Mouse (Mus musculus) forebrain, embryonic 16.5 days (tissue): ENCODE results near the gene Gcgr. TPM values are rescaled to one million over a fixed set of nuclear protein-coding genes. Genes with fewer than 3 reads are reported as not detected.
A peak's percentile ranks its signal among the peaks of the same experiment; 100 is the strongest.

ENCODE experiments used
- ATAC-seq: fragments of 200-750 bp; cut with Nextera tagmentation; 2 replicates; pipeline ENCODE4 v1.8.0; 2017; ENCODE audit warnings: mild to moderate bottlenecking, moderate library complexity
- H3K27ac ChIP-seq: fragments of 300-500 bp; sonication (generic); 2 replicates; pipeline ENCODE4 v1.5.1; 2014; ENCODE audit warnings: low read length, control low read depth
- H3K27me3 ChIP-seq: fragments of 300-500 bp; sonication (generic); replicated peaks from 2 replicates; pipeline ENCODE4 v1.6.1; 2014; ENCODE audit warnings: low read length; ENCODE audit not compliant: control insufficient read depth, insufficient read depth
- H3K36me3 ChIP-seq: fragments of 300-500 bp; sonication (generic); 2 replicates; pipeline ENCODE4 v1.6.1; 2014; ENCODE audit not compliant: control insufficient read depth, insufficient read depth
- H3K4me1 ChIP-seq: fragments of 300-500 bp; sonication (generic); replicated peaks from 2 replicates; pipeline ENCODE4 v1.6.1; 2014; ENCODE audit warnings: low read length; ENCODE audit not compliant: control insufficient read depth, insufficient read depth
- H3K4me2 ChIP-seq: fragments of 300-500 bp; sonication (generic); 2 replicates; pipeline ENCODE4 v1.6.1; 2014; ENCODE audit warnings: mild to moderate bottlenecking, low read length, control low read depth
- H3K4me3 ChIP-seq: fragments of 300-500 bp; sonication (generic); replicated peaks from 2 replicates; pipeline ENCODE4 v1.5.1; 2014; ENCODE audit warnings: mild to moderate bottlenecking, low read length, control low read depth
- H3K9ac ChIP-seq: fragments of 300-500 bp; sonication (generic); replicated peaks from 2 replicates; pipeline ENCODE4 v1.6.1; 2014; ENCODE audit warnings: low read depth, low read length, control low read depth
- H3K9me3 ChIP-seq: fragments of 300-500 bp; sonication (generic); 2 replicates; pipeline ENCODE4 v1.6.1; 2016; ENCODE audit warnings: low read length; ENCODE audit not compliant: control insufficient read depth
- WGBS: fragments of 180-500 bp; shearing (Covaris S2); extraction: QIAGEN DNeasy Blood & Tissue Kit; methylation state at CpG from one replicate; pipeline ENCODE4 v1.1.7; 2014; 5-methylcytosine and 5-hydroxymethylcytosine counted together
- polyA plus RNA-seq: library from polyadenylated mRNA; unstranded; fragments of >200 nt; fragmentation: Nextera tagmentation; extraction: Ambion mirVana; gene quantifications from 2 replicates; pipeline ENCODE4 v1.2.1, GENCODE M21; 2015

Gene Gcgr
- polyA plus RNA-seq, 1 experiment from 2014 or later: not detected

DNA sequence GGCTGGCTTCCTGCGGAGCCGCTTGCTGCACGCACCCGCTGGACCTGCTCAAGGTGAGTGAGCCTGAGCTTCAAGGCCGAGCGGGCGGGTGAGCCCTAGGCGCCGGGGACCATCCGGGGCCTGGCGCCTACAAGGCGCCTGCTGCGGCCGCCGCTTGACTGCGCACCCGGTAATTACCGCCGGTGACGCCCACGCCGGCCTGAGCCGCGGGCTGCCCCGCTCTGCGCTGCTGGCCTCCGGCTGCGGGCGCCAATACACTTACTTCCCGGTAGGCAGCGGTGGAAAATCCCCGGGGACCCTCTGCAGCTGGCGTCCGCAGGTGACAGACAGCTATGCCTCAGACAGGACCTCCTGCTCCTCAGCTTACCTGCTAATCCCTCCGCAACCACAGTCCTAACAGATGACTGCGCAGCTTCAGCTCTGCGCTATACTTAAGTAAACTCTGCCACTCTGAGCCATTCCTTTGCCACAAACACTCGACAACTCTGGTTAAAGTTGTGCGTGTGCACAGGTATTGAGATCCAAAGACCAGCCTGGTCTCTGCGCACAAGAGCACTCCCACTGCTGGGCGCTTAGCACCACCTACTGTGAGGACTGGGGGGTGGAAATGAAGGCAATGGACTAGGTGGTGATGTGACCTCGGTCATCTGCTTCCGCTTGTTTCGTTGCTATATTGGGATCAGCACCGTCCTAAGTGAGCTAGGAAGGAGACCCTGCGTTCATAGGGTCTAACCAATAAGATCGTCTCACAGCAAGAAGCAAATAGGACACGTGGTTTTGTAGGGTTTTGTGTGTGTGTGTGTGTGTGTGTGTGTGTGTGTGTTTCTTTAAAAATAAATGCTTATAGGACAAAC, 38.2 kb upstream of the Gcgr start:
- Histone ChIP-seq H3K27me3 (no peaks in the 10 kb centered on the region), H3K9me3 (no peaks in the 10 kb centered on the region), H3K4me1 (peaks cover 27% of the 10 kb centered on the region), H3K27ac (peak overlapping the region; percentile 68), H3K36me3 (peaks cover 3% of the 10 kb centered on the region; the same call in 1 of the 2 replicates), H3K4me3 (peak overlapping the region; percentile 90), H3K9ac (peak overlapping the region; percentile 77), H3K4me2 (peak overlapping the region; percentile 92)
- WGBS: under 1% methylated on average over 48 of the region's 48 CpGs
- peak; percentile 20 for ATAC-seq

DNA sequence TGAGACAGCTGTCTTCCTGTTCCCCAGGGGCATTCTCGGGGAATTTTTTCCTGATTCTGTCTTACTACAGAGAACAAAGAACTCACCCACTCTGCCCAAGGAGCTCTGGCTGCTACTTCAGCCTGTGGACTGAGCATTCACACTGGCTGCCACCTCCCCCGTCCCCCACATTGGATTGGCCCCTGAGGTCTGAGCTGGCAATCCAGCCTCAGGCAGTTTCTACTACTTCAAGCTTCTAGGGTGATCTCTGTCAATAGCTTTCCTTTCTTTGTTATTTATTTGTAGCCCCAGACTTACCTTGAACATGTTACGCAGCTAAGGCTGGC, 37.7 kb upstream of the Gcgr start:
- peak overlapping the region; percentile 45; the same call in 1 of the 2 replicates for H3K27ac ChIP-seq
- peaks cover 27% of the 10 kb centered on the region for H3K4me1 ChIP-seq
- H3K4me3 ChIP-seq: peak overlapping the region; percentile 90
- ATAC-seq: no peak
- no peaks in the 10 kb centered on the region for H3K27me3 ChIP-seq
- whole genome bisulfite sequencing: 20% methylated on average over 3 of the region's 3 CpGs
- 0 out of 2 replicates have a peak, but pooled peaks cover 2% of the 10 kb centered on the region for H3K36me3 ChIP-seq
- no peaks in the 10 kb centered on the region for H3K9me3 ChIP-seq
- peak overlapping the region; percentile 92 for H3K4me2 ChIP-seq
- peak overlapping the region; percentile 77 for H3K9ac ChIP-seq

DNA sequence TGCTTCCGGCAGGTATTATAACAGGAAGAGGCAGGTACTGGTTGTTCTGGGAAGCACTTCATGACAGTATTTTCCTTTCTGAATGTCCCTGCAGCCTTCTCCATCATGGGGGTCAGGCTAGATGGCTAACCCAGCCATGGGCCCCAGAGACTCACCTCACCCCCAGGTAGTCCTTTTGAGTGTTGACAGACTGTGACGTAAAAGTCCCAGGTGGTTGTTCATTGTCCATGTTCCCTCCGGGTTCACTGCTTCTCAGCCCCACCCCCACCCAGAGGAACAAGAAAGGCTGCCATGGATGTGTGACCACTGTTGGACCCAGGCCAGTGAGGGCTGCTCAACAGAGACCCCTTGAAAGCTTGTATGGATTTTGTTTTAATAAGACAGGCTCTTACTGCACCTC, 37.1 kb upstream of the Gcgr start:
- no peaks in the 10 kb centered on the region for H3K27me3 ChIP-seq
- ATAC-seq: no peak
- H3K9ac ChIP-seq: peak overlapping the region; percentile 77
- 0 out of 2 replicates have a peak, but pooled peaks cover 2% of the 10 kb centered on the region for H3K36me3 ChIP-seq
- H3K4me1 ChIP-seq: peaks cover 27% of the 10 kb centered on the region
- peak overlapping the region; percentile 92 for H3K4me2 ChIP-seq
- no peak overlapping the region; the same call in 1 of the 2 replicates for H3K27ac ChIP-seq
- 38% methylated on average over 3 of the region's 3 CpGs for WGBS
- peak overlapping the region; percentile 90 for H3K4me3 ChIP-seq
- no peaks in the 10 kb centered on the region for H3K9me3 ChIP-seq

DNA sequence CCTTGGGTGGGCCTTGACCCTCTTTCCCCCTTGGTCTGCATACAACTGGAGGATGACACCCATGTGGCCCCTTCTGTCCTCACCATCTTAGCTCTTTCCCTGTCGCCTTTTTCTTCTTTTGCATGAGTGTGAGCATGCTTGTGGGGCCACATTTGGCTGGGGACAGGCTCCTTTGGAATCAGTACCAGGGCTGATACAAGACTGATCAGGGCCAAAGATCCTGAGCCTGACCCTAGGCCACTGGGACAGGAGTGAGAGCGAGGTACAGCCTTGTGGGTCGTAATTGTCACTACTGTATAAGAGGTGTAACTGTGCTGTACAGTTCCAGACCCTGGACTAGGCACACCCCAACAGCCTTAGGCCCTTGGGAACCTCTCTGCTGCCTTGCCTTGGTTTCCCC, 36.6 kb upstream of the Gcgr start:
- Histone ChIP-seq H3K9me3 (no peaks in the 10 kb centered on the region), H3K27ac (no peak overlapping the region), H3K9ac (no peak overlapping the region; the same call in 1 of the 2 replicates), H3K27me3 (no peaks in the 10 kb centered on the region), H3K36me3 (0 out of 2 replicates have a peak, but pooled peaks cover 4% of the 10 kb centered on the region), H3K4me2 (no peak overlapping the region), H3K4me3 (no peak overlapping the region), H3K4me1 (peaks cover 27% of the 10 kb centered on the region)
- ATAC-seq: no peak
- 88% methylated on average over 3 of the region's 3 CpGs for WGBS

DNA sequence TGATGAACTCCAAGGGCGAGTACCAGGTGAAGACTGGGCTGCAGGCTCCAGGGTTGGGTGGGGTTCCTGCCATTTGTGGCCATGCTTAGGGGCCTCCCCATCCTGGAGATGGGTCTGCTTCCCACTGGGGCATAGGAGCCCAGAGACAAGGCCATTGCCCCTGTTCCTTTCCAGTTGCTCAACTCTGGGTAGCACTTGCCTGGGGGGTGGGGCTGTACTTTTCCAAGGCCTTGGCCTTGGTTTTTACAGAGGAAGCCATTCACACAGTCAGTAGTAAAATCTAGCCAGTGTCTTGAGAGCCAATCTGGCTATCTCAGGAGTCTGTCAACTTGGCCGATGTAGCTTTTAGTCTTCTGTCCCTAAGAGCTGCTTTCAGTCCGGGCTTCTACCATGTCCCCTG, 33.1 kb upstream of the Gcgr start:
- Histone ChIP-seq H3K27ac (no peak overlapping the region), H3K36me3 (0 out of 2 replicates have a peak, but pooled peaks cover 4% of the 10 kb centered on the region), H3K27me3 (no peaks in the 10 kb centered on the region), H3K9ac (no peak overlapping the region), H3K9me3 (no peaks in the 10 kb centered on the region), H3K4me1 (peaks cover 12% of the 10 kb centered on the region), H3K4me3 (no peak overlapping the region), H3K4me2 (no peak overlapping the region)
- 91% methylated on average over 3 of the region's 3 CpGs for whole genome bisulfite sequencing
- no peak for ATAC-seq

DNA sequence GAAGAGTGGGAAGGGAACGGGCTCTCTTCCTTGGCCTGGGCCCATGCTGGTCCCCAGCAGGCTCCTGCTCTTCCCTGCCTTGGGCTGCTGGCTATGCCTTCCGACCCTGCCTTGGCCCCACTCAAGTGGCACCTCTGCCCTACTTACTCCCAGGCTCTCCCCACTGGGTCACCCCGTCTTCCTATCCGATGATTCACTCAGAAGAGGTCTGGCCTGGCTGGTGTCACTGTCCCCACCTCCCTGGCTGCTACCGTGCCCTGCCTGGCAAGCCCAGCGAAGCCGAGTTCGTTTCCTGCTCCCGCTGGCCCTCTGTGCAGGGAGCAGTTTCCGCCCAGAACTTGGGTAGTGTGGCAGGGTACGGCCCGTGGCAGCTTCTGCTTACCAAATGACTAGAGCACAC, 32.3 kb upstream of the Gcgr start:
- Histone ChIP-seq H3K9me3 (no peaks in the 10 kb centered on the region), H3K27ac (no peak overlapping the region), H3K36me3 (0 out of 2 replicates have a peak, but pooled peaks cover 4% of the 10 kb centered on the region), H3K27me3 (no peaks in the 10 kb centered on the region), H3K4me3 (no peak overlapping the region), H3K4me1 (peaks cover 4% of the 10 kb centered on the region), H3K9ac (no peak overlapping the region), H3K4me2 (no peak overlapping the region)
- no peak for ATAC-seq
- WGBS: 89% methylated on average over 12 of the region's 12 CpGs

DNA sequence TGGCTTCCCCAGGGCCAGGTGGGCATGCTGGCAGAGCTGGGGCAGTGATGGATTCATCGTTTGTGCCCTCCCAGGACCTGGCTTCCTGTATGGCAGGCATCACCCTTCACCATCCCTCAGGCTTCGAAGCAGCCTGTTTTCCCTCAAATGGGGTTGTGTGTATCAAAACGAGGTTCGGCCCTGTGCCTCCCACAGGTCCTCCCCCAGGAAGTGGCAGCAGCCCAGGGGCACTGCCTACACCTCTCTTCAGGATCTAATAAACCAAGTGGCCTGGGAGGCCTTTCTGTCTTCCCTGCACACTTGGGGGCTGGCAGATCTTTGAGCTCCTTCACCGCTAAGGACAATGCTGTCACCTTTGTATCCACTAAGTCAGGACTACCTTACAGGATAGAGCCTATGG, 31.6 kb upstream of the Gcgr start:
- Histone ChIP-seq H3K9me3 (no peaks in the 10 kb centered on the region), H3K9ac (no peak overlapping the region), H3K4me2 (no peak overlapping the region), H3K36me3 (0 out of 2 replicates have a peak, but pooled peaks cover 4% of the 10 kb centered on the region), H3K4me3 (no peak overlapping the region), H3K27ac (no peak overlapping the region), H3K27me3 (no peaks in the 10 kb centered on the region), H3K4me1 (no peaks in the 10 kb centered on the region)
- ATAC-seq: no peak
- WGBS: 97% methylated on average over 5 of the region's 5 CpGs

DNA sequence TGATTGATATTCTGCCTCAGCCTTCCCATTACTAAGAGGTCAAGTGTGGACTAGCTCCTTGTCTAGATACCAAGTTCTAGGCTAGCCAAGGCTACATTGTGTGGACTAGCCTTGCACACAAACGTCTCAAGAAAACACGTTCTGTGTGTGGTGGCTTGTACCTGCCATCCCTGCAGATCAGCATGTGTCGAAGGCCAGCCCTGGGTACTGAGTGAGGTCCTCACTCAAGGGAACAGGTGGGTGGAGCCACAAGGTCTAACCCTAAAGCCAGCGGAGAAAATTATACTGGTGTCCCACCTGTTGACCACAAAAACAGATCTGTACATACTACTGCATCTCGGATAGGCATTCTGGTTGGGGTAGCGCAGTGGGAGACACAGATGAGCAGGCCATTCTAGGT, 30.6 kb upstream of the Gcgr start:
- H3K4me1 ChIP-seq: no peaks in the 10 kb centered on the region
- 0 out of 2 replicates have a peak, but pooled peaks cover 4% of the 10 kb centered on the region for H3K36me3 ChIP-seq
- H3K9me3 ChIP-seq: no peaks in the 10 kb centered on the region
- no peaks in the 10 kb centered on the region for H3K27me3 ChIP-seq
- H3K9ac ChIP-seq: no peak overlapping the region
- no peak overlapping the region for H3K4me3 ChIP-seq
- 85% methylated on average over 6 of the region's 6 CpGs for WGBS
- no peak for ATAC-seq
- H3K27ac ChIP-seq: no peak overlapping the region
- H3K4me2 ChIP-seq: no peak overlapping the region

DNA sequence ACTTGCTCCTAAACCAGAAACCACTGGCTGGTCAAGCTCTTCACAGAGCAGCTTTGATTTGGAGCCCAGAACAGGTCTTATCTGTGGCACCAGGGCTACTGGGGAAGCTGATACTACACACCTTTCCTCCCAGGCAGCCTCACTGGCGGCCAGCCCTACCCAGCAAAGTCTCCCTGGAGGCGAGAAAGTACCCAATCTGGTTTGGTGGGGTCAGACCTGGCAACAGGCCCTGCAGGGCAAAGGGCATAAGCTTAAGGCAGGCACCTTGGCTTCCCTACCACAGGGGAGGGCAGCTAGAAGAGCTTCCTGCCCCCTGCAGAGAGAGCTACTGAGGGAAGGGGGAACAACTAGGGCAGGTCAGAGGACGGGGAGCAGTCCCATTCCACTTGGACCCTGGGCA, 30.1 kb upstream of the Gcgr start:
- H3K4me2 ChIP-seq: no peak overlapping the region
- 24% methylated on average over 3 of the region's 3 CpGs for WGBS
- H3K4me1 ChIP-seq: no peaks in the 10 kb centered on the region

More for the DNA sequence above, 30.1 kb upstream of the Gcgr start:
- Histone ChIP-seq H3K27me3 (no peaks in the 10 kb centered on the region), H3K27ac (no peak overlapping the region), H3K4me3 (no peak overlapping the region), H3K9me3 (no peaks in the 10 kb centered on the region), H3K36me3 (0 out of 2 replicates have a peak, but pooled peaks cover 4% of the 10 kb centered on the region), H3K9ac (no peak overlapping the region)
- ATAC-seq: no peak
